In genomic region chr16:91083002-91083646, GRCm38 (mm10) we compare ENCODE assay signal across 21 mouse cellular contexts. TPM values are rescaled to one million over a fixed set of nuclear protein-coding genes. Genes with fewer than 3 reads are reported as not detected.
"Had no signal": no experiment of that assay in that cellular context is flagged by ENCODE, and none has a peak within 500 bp of the region (broad histone marks: within the 10 kb centered on the region; RNA-seq: fewer than 3 reads in every experiment).

No protein-coding gene starts in this region.

- DNase-seq: kidney, adult 11 months; kidney, adult 9 months; kidney, postnatal 4 days; left cerebral cortex, postnatal 4 days; lung, postnatal 14 days; retina, postnatal 1 day; thymus, adult 2 months; thymus, postnatal 25 days had no signal

- H3K9me3 ChIP-seq: limb, embryonic 13.5 days; lung, embryonic 15.5 days; midbrain, embryonic 15.5 days; neural tube, embryonic 13.5 days; stomach, embryonic 15.5 days had no signal

- H3K9ac ChIP-seq: limb, embryonic 13.5 days; liver, embryonic 14.5 days; lung, embryonic 15.5 days; midbrain, embryonic 15.5 days; neural tube, embryonic 13.5 days; stomach, embryonic 15.5 days had no signal

- H3K4me3 ChIP-seq: limb, embryonic 13.5 days; lung, embryonic 15.5 days; megakaryocyte, embryonic 14.5 days; midbrain, embryonic 15.5 days; neural tube, embryonic 13.5 days; stomach, embryonic 15.5 days had no signal

- H3K27me3 ChIP-seq: stomach, embryonic 15.5 days had no signal

- ATAC-seq: hindbrain, postnatal 0 days; midbrain, embryonic 15.5 days had no signal

- H3K36me3 ChIP-seq: limb, embryonic 13.5 days; lung, embryonic 15.5 days; midbrain, embryonic 15.5 days; neural tube, embryonic 13.5 days; stomach, embryonic 15.5 days had no signal

- H3K4me1 ChIP-seq: limb, embryonic 13.5 days; midbrain, embryonic 15.5 days; neural tube, embryonic 13.5 days; stomach, embryonic 15.5 days had no signal

- H3K4me2 ChIP-seq: limb, embryonic 13.5 days; lung, embryonic 15.5 days; midbrain, embryonic 11.5 days; midbrain, embryonic 15.5 days; neural tube, embryonic 13.5 days; stomach, embryonic 15.5 days had no signal

- H3K27ac ChIP-seq: hindbrain, postnatal 0 days; kidney, postnatal 0 days; limb, embryonic 13.5 days; liver, embryonic 14.5 days; lung, embryonic 15.5 days; macrophage; midbrain, embryonic 15.5 days; neural tube, embryonic 13.5 days; stomach, embryonic 15.5 days had no signal

RNA-seq across cellular contexts. Expression of gene 4932438H23Rik, which starts 11.8 kb away (rescaled TPM):
- polyA plus RNA-seq: intestine, embryonic 14.5 days; liver, embryonic 14.5 days; midbrain, embryonic 11.5 days; spleen, adult 2 months had no signal
